Mouse (Mus musculus) MN1 (cell line): ENCODE measurements around the gene Zfp273.
"Not testable (repeated sequence)": the region's sequence is repeated elsewhere in the genome, so short reads cannot be mapped to it uniquely, and the experiment has no call there.

Experiments used
- DNase-seq: peaks from one replicate; pipeline ENCODE4 v3.0.0-alpha.2; 2016; ENCODE audit warnings: low spot score

The Zfp273 gene

GRCm38 (mm10) chr13:67867899-67868298 lies 54.4 kb downstream of the Zfp273 start:
- DNase-seq = no peak

DNA sequence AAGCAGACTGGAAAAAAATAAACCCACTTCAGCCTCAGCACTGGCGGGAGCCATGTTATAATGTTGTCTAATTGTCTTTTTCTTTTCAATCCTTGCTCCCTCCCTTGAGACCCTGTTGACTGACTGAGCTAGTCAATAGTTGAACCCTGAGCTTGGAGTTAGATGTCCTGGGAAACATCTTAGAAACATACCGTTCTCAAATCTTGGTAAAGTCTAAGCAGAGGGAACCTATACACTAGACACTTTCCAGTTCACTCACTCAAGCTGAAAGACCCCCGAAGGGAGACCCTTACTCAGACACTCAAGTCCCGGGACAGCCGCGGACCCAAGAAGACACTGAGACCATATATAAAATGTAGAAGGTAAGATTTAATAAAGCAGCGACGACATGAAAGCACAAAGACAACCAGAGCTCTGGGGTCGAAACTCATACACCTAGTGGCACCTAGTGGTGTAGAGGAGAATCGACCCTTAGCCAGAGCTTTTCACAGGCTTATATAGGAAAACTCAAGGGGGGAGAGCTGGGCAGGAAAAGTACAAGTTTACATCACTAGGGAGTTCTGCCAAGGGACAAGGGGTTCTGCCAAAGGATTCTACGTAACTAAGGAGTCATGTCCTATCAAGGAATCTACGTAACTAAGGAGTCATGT lies 62.6 kb downstream of the Zfp273 start:
- not testable (repeated sequence) for DNase-seq
